Mouse (Mus musculus): ENCODE measurements around the gene Tpx2. TPM values are rescaled to one million over a fixed set of nuclear protein-coding genes. Genes with fewer than 3 reads are reported as not detected.

Tpx2 gene
- total RNA-seq, 2 experiments from 2014 or later = 104 to 112 TPM

DNA sequence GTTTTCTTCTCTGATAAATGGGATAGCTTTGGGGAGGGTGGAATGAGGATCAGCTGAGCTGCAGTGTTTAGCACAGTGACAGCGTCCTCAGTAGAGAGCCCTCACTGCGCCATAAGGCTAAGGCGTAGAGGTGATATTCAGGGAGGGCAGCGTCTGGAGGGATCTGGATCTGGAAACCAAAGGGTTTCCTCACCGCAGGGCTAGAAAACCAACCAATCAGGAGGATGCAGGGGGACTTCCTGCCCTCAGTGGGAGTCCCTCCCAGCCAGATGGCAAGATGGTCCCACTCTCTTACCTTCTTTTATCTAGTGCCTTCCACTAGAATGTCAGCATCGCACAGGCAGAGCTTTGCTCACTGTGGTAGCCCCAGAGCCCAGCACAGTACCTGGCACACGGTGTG, 94.0 kb downstream of the Tpx2 start:
- ATAC-seq (replicated peaks; ENCODE audit: poor library complexity) = no peak

DNA sequence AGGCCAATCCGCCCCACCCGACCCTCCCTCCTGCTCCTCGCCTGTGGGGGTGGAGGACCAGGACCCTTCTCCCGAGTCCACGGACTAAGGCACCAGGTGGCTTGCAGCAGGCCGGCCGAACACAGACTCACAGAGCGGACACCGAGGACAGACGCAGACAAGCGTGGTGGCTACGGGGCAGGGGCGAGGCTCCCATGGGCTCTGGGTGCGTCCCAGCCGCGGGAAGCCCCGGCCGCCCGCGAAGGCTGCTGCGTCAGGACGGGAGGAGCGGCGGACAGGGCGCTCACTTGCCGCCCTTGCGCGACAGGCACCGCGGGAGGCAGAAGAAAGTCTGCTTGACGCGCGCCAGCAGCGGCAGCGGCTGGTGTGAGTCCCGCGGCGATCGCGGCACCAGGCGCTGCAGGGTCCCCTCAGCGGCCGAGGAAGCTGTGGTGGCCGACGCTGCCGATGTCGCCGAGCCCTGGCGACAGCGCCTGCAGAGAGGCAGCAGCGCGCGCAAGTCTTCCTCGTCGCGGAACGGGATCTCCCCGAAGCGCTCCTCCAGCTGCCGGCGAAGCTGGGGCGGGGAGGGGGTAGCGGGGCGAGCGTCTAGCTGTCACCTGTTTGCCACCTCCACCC, 95.2 kb downstream of the Tpx2 start:
- ATAC-seq (replicated peaks; ENCODE audit: poor library complexity) = no peak

DNA sequence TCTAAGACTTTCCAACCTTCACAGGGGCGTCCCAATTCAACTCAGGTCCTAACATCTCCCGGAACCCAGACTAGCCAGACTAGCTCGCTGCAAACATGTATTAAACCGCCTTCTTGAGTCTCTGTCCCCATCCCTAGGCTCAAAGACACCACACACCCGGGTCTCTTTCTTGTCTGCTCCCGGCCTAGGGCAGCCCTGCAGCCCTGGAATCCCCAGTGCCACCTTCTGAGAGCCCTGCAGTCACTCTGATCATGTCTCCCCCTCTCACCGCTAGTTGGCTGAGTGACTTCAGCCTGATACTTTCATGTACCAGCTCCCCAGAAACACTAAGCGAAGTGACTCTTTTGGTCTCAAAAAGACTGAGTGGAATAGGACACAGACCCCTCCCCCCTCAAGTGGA, 95.8 kb downstream of the Tpx2 start:
- ATAC-seq (replicated peaks; ENCODE audit: poor library complexity) = no peak

DNA sequence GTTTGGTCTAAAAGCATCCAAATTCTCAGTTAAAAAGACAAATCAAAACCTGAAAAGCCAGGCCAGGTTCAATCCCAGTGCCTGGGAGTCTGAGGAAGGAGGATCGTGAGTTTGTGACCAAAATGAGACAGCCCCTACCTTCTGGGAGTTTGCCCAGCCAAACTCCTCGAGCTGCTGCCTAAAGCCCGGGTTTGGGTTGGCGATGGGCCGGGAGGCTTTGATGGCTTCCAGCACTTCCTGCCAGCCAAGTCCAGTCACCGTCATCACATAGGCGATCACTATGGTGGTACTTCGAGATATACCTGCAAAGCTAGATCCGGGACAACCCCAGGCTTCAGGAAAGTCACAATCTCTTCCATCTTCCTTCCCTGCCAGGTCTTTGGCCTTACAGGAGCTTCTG, 96.2 kb downstream of the Tpx2 start:
- no peak for ATAC-seq (replicated peaks; ENCODE audit: poor library complexity)

Other genes with a start within 250 kb of the Tpx2 start
- not detected in 2 replicates for gene Defb45, start 248.6 kb upstream of the Tpx2 start, total RNA-seq (2015)
- not detected in 2 replicates for gene Defb45, start 248.6 kb upstream of the Tpx2 start, total RNA-seq (2017)
- gene Defb36, start 243.6 kb upstream of the Tpx2 start, total RNA-seq (2015) = not detected in 2 replicates
- not detected in 2 replicates for gene Defb36, start 243.6 kb upstream of the Tpx2 start, total RNA-seq (2017)
- not detected in 2 replicates for gene Defb25, start 224.9 kb upstream of the Tpx2 start, total RNA-seq (2015)
- gene Defb25, start 224.9 kb upstream of the Tpx2 start, total RNA-seq (2017) = not detected in 2 replicates
- 1.2 TPM in 1 of 2 replicates, not detected in the other for gene Rem1, start 221.0 kb upstream of the Tpx2 start, total RNA-seq (2015)
- 0.10 and 0.87 TPM in 2 replicates for gene Rem1, start 221.0 kb upstream of the Tpx2 start, total RNA-seq (2017)
- gene H13, start 178.5 kb upstream of the Tpx2 start, total RNA-seq (2015) = 169 and 177 TPM in 2 replicates
- gene H13, start 178.5 kb upstream of the Tpx2 start, total RNA-seq (2017) = 126 and 128 TPM in 2 replicates
- 8.7 and 12.3 TPM in 2 replicates for gene Mcts2, start 160.9 kb upstream of the Tpx2 start, total RNA-seq (2015)
- 6.1 and 11.0 TPM in 2 replicates for gene Mcts2, start 160.9 kb upstream of the Tpx2 start, total RNA-seq (2017)
- 8.3 and 11.7 TPM in 2 replicates for gene Id1, start 111.7 kb upstream of the Tpx2 start, total RNA-seq (2015)
- 3.6 and 7.1 TPM in 2 replicates for gene Id1, start 111.7 kb upstream of the Tpx2 start, total RNA-seq (2017)
- gene Cox4i2, start 93.8 kb upstream of the Tpx2 start, total RNA-seq (2015) = 1.4 and 1.5 TPM in 2 replicates
- gene Cox4i2, start 93.8 kb upstream of the Tpx2 start, total RNA-seq (2017) = 1.8 TPM in 1 of 2 replicates, not detected in the other
- 8.1 and 10.2 TPM in 2 replicates for gene Bcl2l1, start 16.2 kb upstream of the Tpx2 start, total RNA-seq (2015)
- gene Bcl2l1, start 16.2 kb upstream of the Tpx2 start, total RNA-seq (2017) = 13.5 and 18.4 TPM in 2 replicates
- not detected in 2 replicates for gene Mylk2, start 63.4 kb downstream of the Tpx2 start, total RNA-seq (2015)
- not detected in 2 replicates for gene Mylk2, start 63.4 kb downstream of the Tpx2 start, total RNA-seq (2017)
- gene Foxs1, start 85.2 kb downstream of the Tpx2 start, total RNA-seq (2015) = not detected in 2 replicates
- gene Foxs1, start 85.2 kb downstream of the Tpx2 start, total RNA-seq (2017) = not detected in 2 replicates
- not detected in 2 replicates for gene Dusp15, start 103.7 kb downstream of the Tpx2 start, total RNA-seq (2015)
- gene Dusp15, start 103.7 kb downstream of the Tpx2 start, total RNA-seq (2017) = not detected in 2 replicates
- gene Ttll9, start 114.5 kb downstream of the Tpx2 start, total RNA-seq (2015) = 1.8 and 2.1 TPM in 2 replicates
- gene Ttll9, start 114.5 kb downstream of the Tpx2 start, total RNA-seq (2017) = 1.6 TPM in 2 replicates
- 59.1 and 59.5 TPM in 2 replicates for gene Pdrg1, start 167.5 kb downstream of the Tpx2 start, total RNA-seq (2015)
- gene Pdrg1, start 167.5 kb downstream of the Tpx2 start, total RNA-seq (2017) = 178 and 193 TPM in 2 replicates
- not detected in 2 replicates for gene Xkr7, start 183.9 kb downstream of the Tpx2 start, total RNA-seq (2015)
- gene Xkr7, start 183.9 kb downstream of the Tpx2 start, total RNA-seq (2017) = not detected in 2 replicates
- gene Ccm2l, start 218.0 kb downstream of the Tpx2 start, total RNA-seq (2015) = 2.5 and 2.8 TPM in 2 replicates
- 1.2 and 2.2 TPM in 2 replicates for gene Ccm2l, start 218.0 kb downstream of the Tpx2 start, total RNA-seq (2017)

Measured in megakaryocyte progenitor cell, adult 5-6 weeks (primary cell).